Mouse (Mus musculus) regulatory T cell (primary cell): Measurements from ENCODE around the gene Ccnd1.
"Not testable (repeated sequence)": the region's sequence is repeated elsewhere in the genome, so short reads cannot be mapped to it uniquely, and the experiment has no call there.

ENCODE experiments used
- in situ Hi-C: fragments of 300-600 bp; cut with MboI, MseI; formaldehyde crosslinking; loops from one replicate; pipeline ENCODE4 v1.15.1; 2025; ENCODE audit warnings: high pct_unique_total_duplicates

The Ccnd1 gene

DNA sequence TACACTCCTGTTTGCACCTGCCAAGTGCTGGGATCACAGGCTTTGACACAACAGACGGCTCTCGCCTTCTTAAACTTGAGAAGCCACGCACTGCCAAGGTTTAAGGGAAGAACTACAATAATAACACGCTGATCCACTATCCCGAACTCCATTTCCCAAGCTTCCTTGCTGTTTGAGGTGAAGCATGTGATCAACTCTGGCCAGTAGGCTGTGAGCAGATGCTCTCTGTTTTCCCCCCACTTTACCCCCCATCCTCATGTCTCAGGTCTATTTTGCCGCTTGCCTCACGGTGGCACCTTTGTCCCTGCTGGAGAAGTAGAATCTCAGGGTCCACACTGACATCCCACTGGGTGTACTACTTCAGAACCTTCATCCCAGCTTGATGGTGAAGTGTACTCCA, 31.0 kb downstream of the Ccnd1 start:
- in situ Hi-C loops, result loop anchor here (10.0 kb wide), 1 partner anchor 124 kb away; no protein-coding TSS in a partner anchor

GRCm38 (mm10) chr7:144907793-144908192, 31.9 kb downstream of the Ccnd1 start:
- in situ Hi-C loops, result loop anchor here (10.0 kb wide), 1 partner anchor 123 kb away; no protein-coding TSS in a partner anchor

DNA sequence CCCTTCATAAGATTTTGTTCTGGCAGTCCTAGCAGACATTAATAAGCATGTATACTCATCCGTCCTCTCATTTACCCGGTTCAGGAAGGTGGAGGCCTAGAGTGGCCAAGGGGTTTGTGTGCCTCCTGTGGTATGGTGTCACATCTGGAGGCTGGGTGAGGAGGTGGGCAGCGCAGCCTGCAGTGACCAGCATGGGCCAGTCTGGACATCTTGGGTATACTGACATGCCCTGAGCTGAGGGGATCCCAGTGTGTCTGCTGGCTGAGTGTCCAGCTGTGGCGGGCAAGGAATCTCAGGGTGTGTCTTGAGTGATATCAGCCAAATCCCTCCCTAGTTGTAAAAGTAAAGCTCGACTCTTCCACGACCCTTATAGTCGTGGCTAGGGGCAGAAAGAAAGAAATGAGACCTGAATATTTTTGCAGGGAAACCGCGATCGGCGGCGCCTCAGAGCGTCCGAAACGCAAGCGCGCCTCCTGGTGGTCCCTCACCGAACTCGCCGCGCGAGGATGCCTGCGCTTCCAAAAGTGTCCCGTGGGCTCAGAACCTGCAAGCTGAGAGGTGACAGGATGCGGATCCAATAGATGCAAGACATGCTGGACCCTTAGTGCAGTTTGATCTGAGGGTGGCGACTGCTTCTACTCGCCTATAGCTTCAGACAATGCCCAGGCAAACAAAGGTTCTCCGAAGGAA, 32.9 kb downstream of the Ccnd1 start:
- in situ Hi-C loops, result loop anchor here (10.0 kb wide), 1 partner anchor 122 kb away; no protein-coding TSS in a partner anchor

DNA sequence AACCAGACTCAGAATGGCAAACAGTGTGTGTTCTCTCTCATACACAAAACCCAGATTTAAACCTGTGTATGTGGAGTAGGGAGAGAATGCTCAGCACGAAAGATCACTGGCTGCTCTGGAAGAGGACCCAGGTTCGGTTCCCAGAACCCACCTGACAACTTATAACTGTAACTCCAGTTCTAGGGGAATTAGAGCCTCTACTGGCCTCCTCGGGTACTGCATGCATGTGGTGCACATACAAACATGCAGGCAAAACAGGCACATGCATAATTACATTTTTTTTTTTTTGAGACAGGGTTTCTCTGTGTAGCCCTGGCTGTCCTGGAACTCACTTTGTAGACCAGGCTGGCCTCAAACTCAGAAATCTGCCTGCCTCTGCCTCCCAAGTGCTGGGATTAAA, 34.2 kb downstream of the Ccnd1 start:
- in situ Hi-C loops, result loop anchor here (10.0 kb wide), 1 partner anchor 121 kb away; no protein-coding TSS in a partner anchor

GRCm38 (mm10) chr7:144898506-144898905, 41.2 kb downstream of the Ccnd1 start:
- in situ Hi-C loops, result no loop called here

DNA sequence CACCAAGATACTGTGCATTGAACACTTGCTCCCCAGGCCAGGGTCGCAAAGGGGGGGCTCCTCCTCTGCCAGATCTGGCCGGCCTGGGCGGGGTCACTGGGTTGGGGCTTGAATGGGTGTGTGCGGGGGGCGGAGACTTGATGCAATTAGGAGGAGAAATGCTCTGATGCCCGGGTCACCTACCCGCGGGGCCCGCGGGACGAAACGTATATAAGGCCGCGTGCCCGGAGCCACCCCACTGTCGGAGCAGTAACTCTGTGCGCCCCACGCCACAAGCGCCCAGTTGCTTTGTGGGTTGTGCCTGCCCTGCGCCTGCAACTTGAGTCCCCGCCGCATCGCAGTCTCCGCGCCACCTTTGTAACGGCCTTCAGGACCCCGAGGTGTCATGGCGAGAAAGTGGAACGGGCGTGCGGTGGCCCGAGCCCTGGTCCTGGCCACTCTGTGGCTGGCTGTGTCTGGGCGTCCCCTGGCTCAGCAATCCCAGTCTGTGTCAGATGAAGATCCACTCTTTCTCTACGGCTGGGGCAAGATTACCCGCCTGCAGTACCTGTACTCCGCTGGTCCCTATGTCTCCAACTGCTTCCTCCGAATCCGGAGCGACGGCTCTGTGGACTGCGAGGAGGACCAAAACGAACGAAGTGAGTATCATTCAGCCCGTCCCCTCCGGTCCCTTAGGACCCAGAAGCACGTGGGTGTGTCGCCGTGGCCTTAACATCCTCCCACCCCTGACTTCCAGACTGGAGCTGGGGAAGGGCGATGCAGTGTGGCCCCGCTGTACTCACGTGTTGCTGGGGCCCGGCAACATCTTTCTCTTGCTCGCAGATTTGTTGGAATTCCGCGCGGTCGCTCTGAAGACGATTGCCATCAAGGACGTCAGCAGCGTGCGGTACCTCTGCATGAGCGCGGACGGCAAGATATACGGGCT, 43.2 kb downstream of the Ccnd1 start, which contains the start of gene Fgf15:
Gene Fgf15, plus strand, starts transcription at position 238 of the 925 bp plus-strand sequence.
- in situ Hi-C loops, result no loop called here

- in situ Hi-C loops, result no loop called here
These were observed 44.2 kb downstream of the Ccnd1 start for GRCm38 (mm10) chr7:144895305-144896111.

DNA sequence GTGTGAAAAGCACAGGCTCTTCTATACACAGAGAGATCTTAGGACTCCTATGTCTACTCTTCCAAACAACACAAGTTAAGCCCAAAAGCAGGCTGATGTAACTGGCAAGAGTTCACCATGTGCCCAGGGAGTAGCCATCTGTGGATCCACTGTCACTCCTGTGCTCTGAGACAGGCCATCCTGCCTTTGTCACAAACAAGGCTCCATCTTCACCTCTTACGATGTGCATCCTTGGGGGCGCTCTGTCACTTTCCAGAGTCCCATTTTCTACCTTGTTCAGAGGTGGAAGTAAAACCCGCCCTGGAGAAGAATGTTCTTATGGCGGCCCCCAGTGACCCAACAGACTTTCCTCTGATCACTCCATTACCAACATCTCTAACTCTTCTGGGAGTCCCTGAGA, 45.0 kb downstream of the Ccnd1 start:
- in situ Hi-C loops, result no loop called here

DNA sequence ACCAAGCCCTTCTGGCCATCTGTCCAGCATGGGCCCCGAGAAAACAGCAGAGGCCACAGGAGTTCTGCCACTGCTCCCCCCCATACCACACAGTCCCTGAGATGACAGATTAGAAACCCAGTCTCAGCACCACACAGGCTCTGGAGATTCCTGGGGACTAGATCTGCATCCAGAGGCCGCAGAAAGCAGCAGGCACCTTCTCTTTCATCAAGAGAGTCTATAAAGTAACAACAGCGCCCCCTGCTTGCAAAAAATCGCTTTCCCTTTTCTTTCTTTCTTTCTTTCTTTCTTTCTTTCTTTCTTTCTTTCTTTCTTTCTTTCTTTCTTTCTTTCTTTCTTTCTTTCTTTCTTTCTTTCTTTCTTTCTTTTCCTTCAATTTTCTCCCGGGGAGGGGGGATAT, 45.5 kb downstream of the Ccnd1 start:
- in situ Hi-C loops, result no loop called here

DNA sequence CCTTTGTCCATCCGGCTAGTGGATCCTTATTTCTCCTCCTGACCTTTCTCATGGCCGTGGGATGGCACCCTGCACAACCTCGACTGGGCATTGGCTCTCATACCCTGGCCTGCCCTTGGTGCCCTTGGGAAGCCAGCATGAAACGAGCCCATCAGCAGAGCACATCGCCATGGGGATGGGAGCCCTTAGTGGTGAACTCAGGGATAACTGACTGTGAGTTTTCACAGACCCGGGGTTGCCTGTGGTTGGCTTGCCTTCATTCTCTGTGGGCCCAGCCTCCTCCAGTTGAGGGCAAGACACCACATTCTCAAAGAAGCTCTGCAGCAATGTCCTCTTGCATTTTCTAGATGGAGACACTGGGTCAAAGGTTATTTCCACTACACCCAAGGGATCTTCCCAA, 47.4 kb downstream of the Ccnd1 start:
- in situ Hi-C loops, result no loop called here

DNA sequence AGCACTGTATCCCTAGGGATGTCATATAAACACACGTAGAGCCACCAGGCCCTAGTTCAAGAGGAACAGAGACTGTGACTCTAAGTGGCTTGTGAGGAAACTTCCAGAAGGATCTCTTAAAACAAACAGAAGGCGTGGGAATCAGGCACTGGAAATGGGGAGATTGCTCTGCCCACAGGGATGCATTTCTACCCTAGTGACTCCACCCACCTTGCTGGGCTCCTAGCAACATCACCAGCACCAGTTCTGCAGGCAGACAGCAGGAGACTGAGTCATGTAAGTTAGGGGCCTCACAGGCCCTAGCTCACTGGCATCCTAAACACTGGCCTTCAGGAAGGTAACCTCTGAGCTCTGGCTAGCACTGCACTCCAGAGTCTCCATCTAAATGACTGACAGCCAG, 47.9 kb downstream of the Ccnd1 start:
- in situ Hi-C loops, result no loop called here

- in situ Hi-C loops, result not testable (repeated sequence)
These were observed 49.1 kb downstream of the Ccnd1 start for GRCm38 (mm10) chr7:144890661-144891060.

- in situ Hi-C loops, result no loop called here
These were observed 51.0 kb downstream of the Ccnd1 start for GRCm38 (mm10) chr7:144888564-144889299.

GRCm38 (mm10) chr7:144887672-144888071, 52.1 kb downstream of the Ccnd1 start:
- in situ Hi-C loops, result no loop called here

- in situ Hi-C loops, result loop anchor here (5.0 kb wide), 1 partner anchor 96 kb away; no protein-coding TSS in a partner anchor
These were observed 56.6 kb downstream of the Ccnd1 start for GRCm38 (mm10) chr7:144883106-144883505.
